Mouse (Mus musculus) embryonic fibroblast, embryonic 13.5 days (primary cell): ENCODE measurements around the gene 1190002N15Rik.

Experiments used
- CTCF ChIP-seq: IDR thresholded peaks from 2 replicates; pipeline ENCODE4 v1.5.1; 2011; ENCODE audit warnings: mild to moderate bottlenecking, control low read depth, low read length, moderate library complexity, borderline replicate concordance; ENCODE audit not compliant: insufficient read depth
- POLR2A ChIP-seq: IDR thresholded peaks from 2 replicates; pipeline ENCODE4 v1.6.1; 2011; ENCODE audit warnings: low read depth, mild to moderate bottlenecking, control low read depth, low read length, moderate library complexity

DNA sequence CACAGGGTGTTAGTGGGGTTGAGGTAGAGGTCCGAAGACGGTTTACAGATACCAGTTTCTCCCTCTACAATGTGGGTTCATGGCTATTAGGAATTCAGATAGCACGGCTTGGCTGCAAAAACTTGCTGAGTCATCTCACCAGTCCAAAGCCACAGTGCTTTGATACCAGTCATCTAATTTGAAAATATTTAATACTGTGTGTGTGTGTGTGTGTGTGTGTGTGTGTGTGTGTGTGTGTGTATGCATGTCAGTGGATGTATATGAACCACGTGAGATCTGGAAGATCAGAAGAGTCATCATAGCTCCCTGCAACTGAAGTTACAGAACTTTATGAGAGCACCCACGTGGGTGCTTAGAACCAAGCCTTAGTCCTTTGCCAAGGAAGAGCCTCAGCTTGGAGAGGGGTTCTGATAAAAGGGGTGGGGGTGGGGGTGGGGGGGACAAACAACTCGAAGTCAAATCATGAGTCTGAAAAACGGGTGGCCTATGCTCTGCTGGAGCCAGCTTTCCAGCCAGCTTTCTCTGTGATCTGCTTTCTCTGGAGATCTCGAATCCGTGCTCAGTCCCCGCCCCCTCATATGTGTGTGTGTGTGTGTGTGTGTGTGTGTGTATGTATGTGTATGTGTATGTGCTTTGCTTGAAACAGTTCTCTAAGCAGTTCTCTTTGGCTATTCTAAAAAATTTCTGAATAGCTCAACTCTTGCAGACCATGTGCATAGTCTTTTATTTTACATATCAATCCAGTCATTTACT lies 2.6 kb upstream of the 1190002N15Rik start:
- TF ChIP-seq POLR2A = no peak
- no peak for TF ChIP-seq CTCF
